Mouse (Mus musculus) embryonic facial prominence, embryonic 12.5 days (tissue): ENCODE measurements around the gene Fads1. TPM values are rescaled to one million over a fixed set of nuclear protein-coding genes. Genes with fewer than 3 reads are reported as not detected.
"Not testable (repeated sequence)": the region's sequence is repeated elsewhere in the genome, so short reads cannot be mapped to it uniquely, and the experiment has no call there.

Experiments
- ATAC-seq: fragments of 200-750 bp; cut with Nextera tagmentation; 2 replicates; pipeline ENCODE4 v1.8.0; 2017; ENCODE audit not compliant: insufficient number of reproducible peaks, insufficient read depth, low FRiP score, low TSS enrichment
- H3K27ac ChIP-seq: fragments of 300-500 bp; sonication (generic); 2 replicates; pipeline ENCODE4 v1.5.1; 2016; ENCODE audit warnings: mild to moderate bottlenecking
- H3K27me3 ChIP-seq: fragments of 300-500 bp; sonication (generic); 2 replicates; pipeline ENCODE4 v1.6.1; 2016; ENCODE audit warnings: mild to moderate bottlenecking, moderate library complexity
- H3K36me3 ChIP-seq: fragments of 300-500 bp; sonication (generic); 2 replicates; pipeline ENCODE4 v1.6.1; 2016; ENCODE audit warnings: mild to moderate bottlenecking
- H3K4me1 ChIP-seq: fragments of 300-500 bp; sonication (generic); 2 replicates; pipeline ENCODE4 v1.6.1; 2016
- H3K4me2 ChIP-seq: fragments of 300-500 bp; sonication (generic); replicated peaks from 2 replicates; pipeline ENCODE4 v1.6.1; 2016; ENCODE audit warnings: mild to moderate bottlenecking, moderate library complexity
- H3K4me3 ChIP-seq: fragments of 300-500 bp; sonication (generic); 2 replicates; pipeline ENCODE4 v1.5.1; 2016; ENCODE audit warnings: mild to moderate bottlenecking
- H3K9ac ChIP-seq: fragments of 300-500 bp; sonication (generic); 2 replicates; pipeline ENCODE4 v1.6.1; 2016; ENCODE audit warnings: mild to moderate bottlenecking, moderate library complexity
- H3K9me3 ChIP-seq: fragments of 300-500 bp; sonication (generic); 2 replicates; pipeline ENCODE4 v1.6.1; 2016; ENCODE audit warnings: mild to moderate bottlenecking, moderate library complexity
- WGBS: fragments of 180-500 bp; shearing (Covaris S2); methylation state at CpG from one replicate; pipeline ENCODE4 v1.1.7; 2016; 5-methylcytosine and 5-hydroxymethylcytosine counted together
- polyA plus RNA-seq: library from polyadenylated mRNA; unstranded; fragments of >200 nt; fragmentation: Nextera tagmentation; extraction: Ambion mirVana; gene quantifications from 2 replicates; pipeline ENCODE4 v1.2.1, GENCODE M21; 2016

Fads1 gene
- 139 and 144 TPM in 2 replicates for polyA plus RNA-seq

DNA sequence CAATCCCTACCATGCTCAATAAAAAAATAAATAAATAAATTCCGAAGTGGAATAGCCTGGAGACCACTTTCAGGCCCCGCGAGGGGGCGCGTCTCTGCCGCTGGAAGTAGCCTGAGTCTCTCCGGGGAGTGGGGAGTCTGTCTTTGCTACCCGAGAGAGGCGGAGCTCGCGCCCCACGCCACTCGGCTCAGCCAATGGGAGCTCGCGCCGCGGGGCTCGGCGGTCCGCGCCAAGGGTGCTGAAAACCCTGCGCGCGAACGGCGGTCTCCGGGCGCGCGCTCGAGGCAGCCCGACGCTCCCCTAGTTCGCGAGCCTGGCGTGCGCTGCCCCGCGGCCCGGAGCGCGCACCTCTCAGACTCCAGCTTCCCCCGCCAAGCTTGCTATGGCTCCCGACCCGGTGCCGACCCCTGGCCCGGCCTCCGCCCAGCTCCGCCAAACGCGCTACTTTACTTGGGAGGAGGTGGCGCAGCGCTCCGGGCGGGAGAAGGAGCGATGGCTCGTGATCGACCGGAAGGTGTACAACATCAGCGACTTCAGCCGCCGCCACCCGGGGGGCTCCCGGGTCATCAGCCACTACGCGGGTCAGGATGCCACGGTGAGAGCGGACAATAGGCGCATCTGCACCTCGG, at the start of gene Fads1:
TSS of gene Fads1 (plus strand) at position 219 of the 629 bp plus-strand sequence.
- Histone ChIP-seq H3K4me2 (peak within 1 kb of the TSS; percentile 78), H3K4me3 (peak within 1 kb of the TSS; percentile 76), H3K36me3 (peaks cover 32% of the 10 kb centered on the region), H3K4me1 (peaks cover 24% of the 10 kb centered on the region), H3K9ac (peak within 1 kb of the TSS; percentile 90), H3K27ac (peak within 1 kb of the TSS; percentile 94), H3K27me3 (no peaks in the 10 kb centered on the region), H3K9me3 (no peaks in the 10 kb centered on the region)
- WGBS, result 1% methylated on average over 69 of the region's 70 CpGs
- peak; percentile 92 for ATAC-seq

DNA sequence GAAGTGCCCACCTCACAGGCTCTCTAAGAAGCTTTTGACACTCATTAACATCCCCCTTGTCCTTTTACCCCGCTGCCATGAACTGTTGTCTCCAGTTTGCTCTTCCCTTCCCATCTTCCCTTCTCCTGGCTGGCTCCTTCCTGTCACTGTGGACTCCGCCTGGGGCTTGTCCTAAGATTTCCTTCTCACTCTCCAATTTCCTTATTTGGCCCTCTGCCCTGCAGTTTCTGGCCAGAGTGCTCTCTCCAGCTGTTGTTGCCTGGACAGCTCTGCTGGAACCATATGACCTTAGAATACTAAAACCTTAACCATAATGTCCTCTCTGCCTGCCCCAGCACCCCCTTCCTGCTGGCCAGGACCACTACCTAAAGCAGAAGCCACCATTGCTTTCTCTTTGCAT, 48.0 kb upstream of the Fads1 start:
- Histone ChIP-seq H3K4me1 (no peaks in the 10 kb centered on the region), H3K9ac (no peak overlapping the region), H3K4me3 (no peak overlapping the region), H3K9me3 (no peaks in the 10 kb centered on the region), H3K27me3 (no peaks in the 10 kb centered on the region), H3K27ac (no peak overlapping the region), H3K4me2 (no peak overlapping the region), H3K36me3 (no peaks in the 10 kb centered on the region)
- ATAC-seq, result no peak
- WGBS, result 45% methylated on average over 2 of the region's 2 CpGs

DNA sequence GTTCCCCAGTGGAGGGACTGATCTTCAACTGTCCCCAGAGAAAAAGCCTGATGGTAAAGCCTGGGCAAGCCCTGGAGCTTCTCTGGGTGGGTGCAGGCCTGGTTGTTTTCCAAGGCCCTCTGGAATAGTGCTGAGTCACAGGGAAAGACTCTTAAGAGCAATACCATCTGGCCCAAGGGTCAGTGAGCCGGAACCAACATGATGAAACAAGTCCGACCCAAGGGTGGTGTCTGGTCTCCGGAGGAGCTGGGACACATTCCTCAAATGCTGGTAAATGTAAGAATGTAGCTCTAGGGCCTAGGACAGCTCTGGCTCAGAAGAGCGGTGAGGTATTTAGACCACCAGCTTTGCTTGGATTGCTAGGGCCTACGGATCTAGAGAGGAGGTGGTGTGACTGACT, 45.3 kb upstream of the Fads1 start:
- Histone ChIP-seq H3K4me1 (no peaks in the 10 kb centered on the region), H3K4me2 (no peak overlapping the region), H3K4me3 (no peak overlapping the region), H3K9me3 (no peaks in the 10 kb centered on the region), H3K27me3 (no peaks in the 10 kb centered on the region), H3K9ac (no peak overlapping the region), H3K36me3 (no peaks in the 10 kb centered on the region), H3K27ac (no peak overlapping the region)
- ATAC-seq, result no peak
- 73% methylated on average over 5 of the region's 5 CpGs for WGBS

DNA sequence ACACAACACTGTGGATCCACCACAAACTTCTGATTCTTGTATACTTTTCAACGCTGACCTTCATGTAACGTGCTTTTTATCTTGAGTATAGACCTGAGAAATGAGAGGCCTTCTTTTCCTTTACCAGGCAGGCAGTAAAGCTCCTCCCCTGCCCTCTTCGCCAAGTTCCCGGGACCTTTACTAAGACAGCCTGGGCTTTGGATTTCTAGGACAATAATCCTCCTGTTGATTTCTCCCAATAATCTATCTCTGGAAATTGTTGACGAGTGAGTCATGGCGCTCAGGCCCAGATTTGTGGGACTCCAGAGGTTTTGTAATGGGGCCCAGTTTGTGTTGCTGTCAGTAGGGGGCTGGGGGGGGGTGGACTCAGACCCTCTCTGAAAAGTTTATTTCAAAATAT, 43.0 kb upstream of the Fads1 start:
- H3K27me3 ChIP-seq, result no peaks in the 10 kb centered on the region
- H3K4me3 ChIP-seq, result no peak overlapping the region
- H3K27ac ChIP-seq, result no peak overlapping the region
- no peak overlapping the region for H3K9ac ChIP-seq
- H3K9me3 ChIP-seq, result no peaks in the 10 kb centered on the region
- WGBS, result 82% methylated on average over 6 of the region's 6 CpGs
- no peaks in the 10 kb centered on the region for H3K4me1 ChIP-seq
- ATAC-seq, result no peak
- no peaks in the 10 kb centered on the region for H3K36me3 ChIP-seq
- H3K4me2 ChIP-seq, result no peak overlapping the region

DNA sequence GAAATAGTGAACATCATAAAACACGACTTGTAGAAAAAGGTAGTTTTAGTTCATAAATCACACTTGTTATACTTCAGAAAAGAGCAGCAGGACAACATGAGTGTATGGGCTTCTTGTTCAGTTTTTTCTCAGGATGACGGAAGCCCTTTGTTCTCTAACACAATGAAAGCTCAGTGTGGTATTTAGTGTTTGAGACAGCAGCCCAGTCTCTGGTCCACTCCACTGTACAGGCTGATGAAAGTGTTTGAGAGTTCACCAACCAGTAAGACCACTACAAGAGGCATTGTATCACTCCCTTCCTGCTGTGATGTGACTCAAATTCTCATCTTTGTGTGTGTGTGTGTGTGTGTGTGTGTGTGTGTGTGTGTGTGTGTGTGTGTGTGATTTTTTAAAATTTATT, 39.0 kb upstream of the Fads1 start:
- no peaks in the 10 kb centered on the region for H3K9me3 ChIP-seq
- no peaks in the 10 kb centered on the region for H3K4me1 ChIP-seq
- no peaks in the 10 kb centered on the region for H3K27me3 ChIP-seq
- H3K9ac ChIP-seq, result no peak overlapping the region
- no peak overlapping the region for H3K4me2 ChIP-seq
- ATAC-seq, result no peak
- 42% methylated on average over 2 of the region's 2 CpGs for WGBS
- H3K4me3 ChIP-seq, result no peak overlapping the region
- H3K36me3 ChIP-seq, result no peaks in the 10 kb centered on the region
- H3K27ac ChIP-seq, result no peak overlapping the region

DNA sequence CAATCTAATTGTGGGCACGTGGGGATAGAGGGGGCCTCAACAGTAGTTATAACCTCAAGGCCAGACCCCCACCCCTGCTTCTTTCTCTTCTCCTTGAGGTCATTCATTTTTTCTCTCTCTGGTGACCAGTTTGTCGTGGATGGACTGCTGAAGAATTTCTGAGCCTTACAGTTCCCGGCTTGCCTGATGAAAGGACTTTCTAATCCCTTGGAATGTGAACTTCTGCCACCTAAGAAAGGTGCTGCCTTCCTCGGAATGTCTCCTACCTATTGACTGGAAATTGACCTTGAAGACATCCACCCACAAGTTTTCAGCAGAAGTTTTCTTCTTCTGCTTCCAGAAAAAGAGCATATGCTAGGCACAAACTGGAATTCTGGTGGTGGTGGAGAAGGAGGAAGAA, 38.2 kb upstream of the Fads1 start:
- Histone ChIP-seq H3K27me3 (no peaks in the 10 kb centered on the region), H3K4me2 (no peak overlapping the region), H3K4me3 (no peak overlapping the region), H3K9me3 (no peaks in the 10 kb centered on the region), H3K27ac (no peak overlapping the region), H3K36me3 (no peaks in the 10 kb centered on the region), H3K4me1 (no peaks in the 10 kb centered on the region), H3K9ac (no peak overlapping the region)
- ATAC-seq, result no peak
- WGBS, result 46% methylated on average over 4 of the region's 4 CpGs

DNA sequence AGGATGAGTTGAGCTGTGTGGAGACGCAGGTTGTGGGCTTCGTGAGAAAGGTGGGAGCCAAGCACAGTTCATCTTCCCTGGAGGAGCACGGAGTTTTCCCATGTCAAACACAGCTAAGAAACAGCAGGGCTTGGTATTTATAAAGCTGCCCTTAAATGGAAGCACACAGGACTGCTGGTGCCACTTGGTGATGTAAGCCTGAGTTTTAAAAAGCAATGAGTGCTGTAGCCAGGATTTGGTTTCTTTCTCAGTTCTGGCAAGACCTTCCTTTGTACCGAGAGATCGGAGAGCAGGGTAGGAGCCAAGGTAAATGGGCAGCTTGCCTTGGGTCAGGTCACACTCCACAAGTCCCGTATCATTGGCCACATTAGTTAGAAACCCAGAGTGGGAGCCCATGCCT, 34.1 kb upstream of the Fads1 start:
- Histone ChIP-seq H3K9me3 (no peaks in the 10 kb centered on the region), H3K4me1 (no peaks in the 10 kb centered on the region), H3K4me3 (no peak overlapping the region), H3K27me3 (no peaks in the 10 kb centered on the region), H3K4me2 (no peak overlapping the region), H3K27ac (no peak overlapping the region), H3K9ac (no peak overlapping the region), H3K36me3 (no peaks in the 10 kb centered on the region)
- no peak for ATAC-seq
- WGBS, result 81% methylated on average over 6 of the region's 6 CpGs

DNA sequence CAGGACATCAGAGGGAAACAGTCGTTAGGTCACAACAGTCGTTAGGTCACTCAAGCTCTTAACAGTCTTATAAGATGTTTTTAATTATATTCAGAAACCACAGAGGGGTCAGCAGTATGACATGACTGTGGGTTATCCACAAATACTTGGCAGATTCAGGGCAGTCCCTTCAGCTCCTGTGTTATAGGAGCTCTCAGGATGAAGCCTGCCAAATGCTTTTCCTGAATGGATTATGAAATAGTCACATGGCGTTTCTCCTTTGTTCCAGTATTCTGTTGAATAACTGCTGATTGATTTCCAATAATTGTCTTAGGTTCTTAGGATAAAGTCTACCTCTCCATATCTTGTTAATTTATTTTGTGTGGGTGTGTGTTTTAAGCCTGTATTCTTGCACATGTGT, 33.5 kb upstream of the Fads1 start:
- ATAC-seq, result no peak
- no peak overlapping the region for H3K4me2 ChIP-seq
- no peak overlapping the region for H3K4me3 ChIP-seq
- 59% methylated on average over 3 of the region's 3 CpGs for WGBS
- H3K27ac ChIP-seq, result no peak overlapping the region
- no peaks in the 10 kb centered on the region for H3K4me1 ChIP-seq
- no peak overlapping the region for H3K9ac ChIP-seq
- H3K9me3 ChIP-seq, result no peaks in the 10 kb centered on the region
- H3K27me3 ChIP-seq, result no peaks in the 10 kb centered on the region
- H3K36me3 ChIP-seq, result no peaks in the 10 kb centered on the region

DNA sequence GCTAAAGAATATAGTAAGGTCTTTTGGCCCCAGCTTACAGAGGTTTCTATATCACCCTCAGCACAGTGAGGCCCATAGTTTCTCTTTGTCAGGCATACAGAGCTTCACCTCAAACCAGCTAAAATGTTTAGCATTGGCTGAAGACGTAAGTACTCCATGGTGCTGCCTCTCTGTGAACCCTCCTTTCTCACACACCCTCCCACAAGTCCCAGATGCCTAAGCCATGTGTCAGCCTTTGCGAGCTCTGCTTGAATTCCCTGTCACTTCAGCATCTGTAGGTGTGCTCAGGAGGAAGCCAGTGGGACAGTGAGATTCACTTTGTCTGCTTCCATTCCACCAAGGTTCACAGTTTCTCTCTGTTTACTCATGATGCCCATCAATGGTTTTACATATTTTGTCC, 25.0 kb upstream of the Fads1 start:
- 71% methylated on average over 2 of the region's 2 CpGs for WGBS

DNA sequence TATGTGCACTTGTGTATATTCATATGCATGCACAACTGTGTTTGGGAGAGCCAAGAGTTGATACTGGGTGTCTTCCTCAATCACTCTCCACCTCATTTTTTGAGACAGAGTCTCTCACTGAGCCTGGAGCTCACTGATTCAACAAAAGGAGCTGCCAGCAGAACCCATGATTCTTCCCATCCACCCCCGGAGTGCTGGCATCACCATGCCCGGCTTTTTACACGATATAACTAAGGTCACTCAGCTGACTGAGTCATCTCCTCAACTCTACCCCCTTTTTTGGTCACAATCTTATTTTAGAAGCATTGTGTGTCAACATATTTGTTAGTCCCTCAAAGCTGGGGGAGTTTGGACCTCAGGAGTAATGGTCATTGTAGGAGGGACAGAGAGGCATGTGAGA, 18.8 kb upstream of the Fads1 start:
- Histone ChIP-seq H3K4me2 (no peak overlapping the region), H3K9me3 (no peaks in the 10 kb centered on the region), H3K27me3 (no peaks in the 10 kb centered on the region), H3K9ac (no peak overlapping the region), H3K4me3 (no peak overlapping the region), H3K27ac (no peak overlapping the region), H3K36me3 (no peaks in the 10 kb centered on the region), H3K4me1 (no peaks in the 10 kb centered on the region)
- ATAC-seq, result no peak
- 86% methylated on average over 3 of the region's 3 CpGs for WGBS

More for the DNA sequence above, 25.0 kb upstream of the Fads1 start:
- ATAC-seq, result no peak
- no peaks in the 10 kb centered on the region for H3K4me1 ChIP-seq
- no peak overlapping the region for H3K27ac ChIP-seq
- H3K9me3 ChIP-seq, result no peaks in the 10 kb centered on the region
- no peak overlapping the region for H3K4me2 ChIP-seq
- H3K27me3 ChIP-seq, result no peaks in the 10 kb centered on the region
- H3K9ac ChIP-seq, result no peak overlapping the region
- no peaks in the 10 kb centered on the region for H3K36me3 ChIP-seq
- H3K4me3 ChIP-seq, result no peak overlapping the region

DNA sequence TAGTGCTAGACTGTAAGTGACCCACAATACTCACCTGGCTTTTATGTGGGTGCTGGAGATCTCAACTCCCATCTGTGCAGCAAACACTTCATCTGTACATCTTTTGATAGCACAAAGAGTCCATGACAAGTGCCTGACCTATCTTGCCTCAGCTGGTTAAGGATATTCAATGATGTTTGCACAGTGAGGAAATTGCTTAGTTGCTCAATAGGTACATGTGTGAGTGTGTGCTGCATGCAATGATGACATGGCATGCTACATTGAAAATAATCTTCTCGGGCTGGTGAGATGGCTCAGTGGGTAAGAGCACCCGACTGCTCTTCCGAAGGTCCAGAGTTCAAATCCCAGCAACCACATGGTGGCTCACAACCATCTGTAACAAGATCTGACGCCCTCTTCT, 16.8 kb upstream of the Fads1 start:
- 83% methylated on average over 4 of the region's 4 CpGs for WGBS
- H3K4me2 ChIP-seq, H3K4me3 ChIP-seq, H3K9ac ChIP-seq, H3K36me3 ChIP-seq, H3K4me1 ChIP-seq, H3K27ac ChIP-seq, H3K27me3 ChIP-seq, ATAC-seq, H3K9me3 ChIP-seq: not testable (repeated sequence)

DNA sequence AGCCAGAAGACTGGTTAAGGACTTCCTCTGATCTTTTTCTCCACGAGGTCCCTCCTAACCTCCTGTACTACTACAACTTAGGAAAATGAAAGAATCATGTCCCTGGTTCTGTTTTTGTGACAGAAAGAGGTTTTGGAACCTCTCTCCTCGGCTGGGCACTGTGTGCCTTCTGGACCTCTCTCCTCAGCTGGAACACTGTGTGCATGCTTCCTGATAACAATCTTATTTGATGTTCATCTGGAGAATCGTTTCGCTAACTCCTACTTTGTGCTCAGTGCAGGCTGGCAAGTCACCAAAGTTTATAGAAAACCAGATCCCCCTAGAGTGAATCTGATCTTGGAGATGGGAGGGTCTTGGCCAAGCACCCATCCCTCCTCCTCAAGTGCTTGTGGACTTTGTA, 15.6 kb upstream of the Fads1 start:
- H3K27ac ChIP-seq, result no peak overlapping the region
- ATAC-seq, result no peak
- H3K4me3 ChIP-seq, result no peak overlapping the region
- no peaks in the 10 kb centered on the region for H3K9me3 ChIP-seq
- no peak overlapping the region for H3K4me2 ChIP-seq
- no peaks in the 10 kb centered on the region for H3K36me3 ChIP-seq
- H3K4me1 ChIP-seq, result no peaks in the 10 kb centered on the region
- no peaks in the 10 kb centered on the region for H3K27me3 ChIP-seq
- 81% methylated on average over 4 of the region's 4 CpGs for WGBS
- H3K9ac ChIP-seq, result no peak overlapping the region

DNA sequence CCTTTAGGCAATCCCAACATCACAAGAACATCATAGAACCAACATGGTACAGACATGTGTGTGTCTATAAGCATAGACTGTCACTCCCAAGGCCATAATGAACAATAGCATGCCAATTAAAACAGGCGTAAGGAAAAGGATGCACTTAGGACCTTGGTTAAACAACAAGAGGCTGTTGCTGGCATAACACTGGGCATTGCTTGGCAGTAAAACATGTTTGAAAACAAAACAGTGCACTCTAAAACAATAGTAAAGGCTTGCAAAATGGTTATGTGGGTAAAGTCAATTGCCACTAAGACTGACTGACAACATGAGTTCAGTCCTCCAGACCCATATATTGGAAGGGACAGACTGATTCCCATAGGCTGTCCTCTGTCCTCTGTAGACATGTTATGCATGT, 14.7 kb upstream of the Fads1 start:
- Histone ChIP-seq H3K27ac (no peak overlapping the region), H3K9me3 (no peaks in the 10 kb centered on the region), H3K27me3 (no peaks in the 10 kb centered on the region), H3K4me1 (no peaks in the 10 kb centered on the region), H3K4me2 (no peak overlapping the region), H3K36me3 (no peaks in the 10 kb centered on the region), H3K9ac (no peak overlapping the region), H3K4me3 (no peak overlapping the region)
- no peak for ATAC-seq
- WGBS, result 86% methylated on average over 1 of the region's 1 CpGs
